9 mouse cellular contexts compared by ENCODE assay signal in genomic region chr9:124257200-124258066, GRCm38 (mm10). TPM values are rescaled to one million over a fixed set of nuclear protein-coding genes. Genes with fewer than 3 reads are reported as not detected.
A peak's percentile ranks its signal among the peaks of the same experiment; 100 is the strongest.
DNase-seq lines count a peak whose midpoint lies in the region; ATAC-seq and TF ChIP-seq lines count a peak whose summit lies in the region.
"Had no signal": no experiment of that assay in that cellular context is flagged by ENCODE, and none has a peak within 500 bp of the region (broad histone marks: within the 10 kb centered on the region; RNA-seq: fewer than 3 reads in every experiment).

No protein-coding gene starts in this region.

- in situ Hi-C loops in Patski (cut with MboI; ENCODE audit: low pct_unique_long_range_greater_than_20kb): no loop called here

- H3K4me2 ChIP-seq in kidney, embryonic 14.5 days (replicated peaks; ENCODE audit: low read depth, low read length): no peak overlapping the region
- no peak overlapping the region for H3K4me2 ChIP-seq in neural tube, embryonic 12.5 days (replicated peaks)

- POLR2A ChIA-PET in Patski (lab: Charles Lee): no interaction called here

- H3K4me1 ChIP-seq in kidney, embryonic 14.5 days (ENCODE audit: control insufficient read depth, insufficient read depth, low read length): no peaks in the 10 kb centered on the region
- H3K4me1 ChIP-seq in neural tube, embryonic 12.5 days: no peaks in the 10 kb centered on the region

- 78% methylated on average over 1 of the region's 1 CpGs for WGBS in kidney, embryonic 14.5 days
- 59% methylated on average over 1 of the region's 1 CpGs for WGBS in neural tube, embryonic 12.5 days

- no peak for TF ChIP-seq CTCF in Patski (IDR thresholded peaks at IDR 0.05)

- ATAC-seq in kidney, embryonic 14.5 days (ENCODE audit: low FRiP score, low TSS enrichment): peak; percentile 60; the same call in 1 of the 2 replicates
- peak; percentile 68 for ATAC-seq in Patski
- peak; percentile 82 for ATAC-seq in erythroid progenitor cell, adult 5-6 weeks (replicated peaks; ENCODE audit: low FRiP score, poor library complexity, severe bottlenecking)
- 0 out of 2 replicates have a peak, but pooled peaks have one; percentile 66 for ATAC-seq in neural tube, embryonic 12.5 days (ENCODE audit: low FRiP score, low read depth)

- H3K36me3 ChIP-seq in kidney, embryonic 14.5 days (ENCODE audit: control insufficient read depth, insufficient read depth, low read length): no peaks in the 10 kb centered on the region
- H3K36me3 ChIP-seq in neural tube, embryonic 12.5 days: no peaks in the 10 kb centered on the region

- CTCF ChIA-PET in Patski (lab: Charles Lee): no interaction called here

- H3K4me3 ChIP-seq in kidney, embryonic 14.5 days (ENCODE audit: low read length): no peak overlapping the region
- no peak overlapping the region for H3K4me3 ChIP-seq in neural tube, embryonic 12.5 days
- H3K4me3 ChIP-seq: erythroblast, embryonic 14.5 days had no signal

- intact Hi-C loops in gastrocnemius, postnatal 36 days (cut with DNase I): loop anchor here (2.0 kb wide), 1 partner anchor 55 kb away; the partner anchor contains the start of gene 2010315B03Rik

- peaks cover 16% of the 10 kb centered on the region for H3K9me3 ChIP-seq in kidney, embryonic 14.5 days (ENCODE audit: control insufficient read depth, low read length)
- H3K9me3 ChIP-seq in neural tube, embryonic 12.5 days: peaks cover 9% of the 10 kb centered on the region; the same call in 1 of the 2 replicates

- no peak overlapping the region for H3K27ac ChIP-seq in kidney, embryonic 14.5 days (ENCODE audit: low read depth, low read length)
- H3K27ac ChIP-seq in neural tube, embryonic 12.5 days: no peak overlapping the region

- no peak overlapping the region for H3K9ac ChIP-seq in kidney, embryonic 14.5 days (ENCODE audit: low read depth, low read length)
- no peak overlapping the region for H3K9ac ChIP-seq in neural tube, embryonic 12.5 days

- no peaks in the 10 kb centered on the region for H3K27me3 ChIP-seq in kidney, embryonic 14.5 days (ENCODE audit: control insufficient read depth, insufficient read depth, low read length)
- peaks cover 3% of the 10 kb centered on the region for H3K27me3 ChIP-seq in Patski
- no peaks in the 10 kb centered on the region for H3K27me3 ChIP-seq in neural tube, embryonic 12.5 days (replicated peaks)

- no peak for DNase-seq in kidney, adult 9 months
- peak; percentile 96 for DNase-seq in Patski (ENCODE audit: low read depth, low spot score)
- DNase-seq in kidney, postnatal 25 days: peak; percentile 43 to 74
- DNase-seq in right cerebral cortex, postnatal 25 days: no peak
- no peak for DNase-seq in gastrocnemius, postnatal 36 days

RNA-seq across cellular contexts. Expression of gene 2010315B03Rik, which starts 55.1 kb away (rescaled TPM):
- polyA plus RNA-seq in kidney, embryonic 14.5 days (2014; fragmentation: Nextera tagmentation; extraction: Ambion mirVana): 9.8 and 10.8 TPM in 2 replicates
- polyA plus RNA-seq in Patski (2021): 16.7 TPM
- total RNA-seq in erythroid progenitor cell, adult 5-6 weeks (2015; ENCODE audit: low replicate concordance): 5.0 and 12.3 TPM in 2 replicates
- 3.0 and 9.2 TPM in 2 replicates for total RNA-seq in erythroid progenitor cell, adult 5-6 weeks (2017; ENCODE audit: low replicate concordance)
- polyA plus RNA-seq in neural tube, embryonic 12.5 days (2016; fragmentation: Nextera tagmentation; extraction: Ambion mirVana): 7.1 and 8.8 TPM in 2 replicates
- 10 to 100 TPM in 1 of 2 experiments, 1 to 10 TPM in 1; 7.5 to 10.6 TPM for total RNA-seq in gastrocnemius, postnatal 36 days (2021)
- polyA plus RNA-seq: erythroblast, embryonic 14.5 days had no signal

Comparison
In these comparisons a context has a peak if more than half of its experiments do, and no peak if none do; other contexts are left out.
1. DNase-seq: peak in Patski (single experiment) and kidney, postnatal 25 days (2 of 2); none in kidney, adult 9 months (single experiment), right cerebral cortex, postnatal 25 days (single experiment) and gastrocnemius, postnatal 36 days (0 of 2).
2. Peak in every context shown above with its lines, with median percentiles within 50 percentile points of each other: ATAC-seq.